Mouse (Mus musculus) kidney, postnatal 14 days (tissue): ENCODE results near the gene Ptpdc1.

Experiments
- DNase-seq: peaks from one replicate; pipeline ENCODE4 v3.0.0; 2022; ENCODE audit warnings: mixed read lengths

The Ptpdc1 gene

DNA sequence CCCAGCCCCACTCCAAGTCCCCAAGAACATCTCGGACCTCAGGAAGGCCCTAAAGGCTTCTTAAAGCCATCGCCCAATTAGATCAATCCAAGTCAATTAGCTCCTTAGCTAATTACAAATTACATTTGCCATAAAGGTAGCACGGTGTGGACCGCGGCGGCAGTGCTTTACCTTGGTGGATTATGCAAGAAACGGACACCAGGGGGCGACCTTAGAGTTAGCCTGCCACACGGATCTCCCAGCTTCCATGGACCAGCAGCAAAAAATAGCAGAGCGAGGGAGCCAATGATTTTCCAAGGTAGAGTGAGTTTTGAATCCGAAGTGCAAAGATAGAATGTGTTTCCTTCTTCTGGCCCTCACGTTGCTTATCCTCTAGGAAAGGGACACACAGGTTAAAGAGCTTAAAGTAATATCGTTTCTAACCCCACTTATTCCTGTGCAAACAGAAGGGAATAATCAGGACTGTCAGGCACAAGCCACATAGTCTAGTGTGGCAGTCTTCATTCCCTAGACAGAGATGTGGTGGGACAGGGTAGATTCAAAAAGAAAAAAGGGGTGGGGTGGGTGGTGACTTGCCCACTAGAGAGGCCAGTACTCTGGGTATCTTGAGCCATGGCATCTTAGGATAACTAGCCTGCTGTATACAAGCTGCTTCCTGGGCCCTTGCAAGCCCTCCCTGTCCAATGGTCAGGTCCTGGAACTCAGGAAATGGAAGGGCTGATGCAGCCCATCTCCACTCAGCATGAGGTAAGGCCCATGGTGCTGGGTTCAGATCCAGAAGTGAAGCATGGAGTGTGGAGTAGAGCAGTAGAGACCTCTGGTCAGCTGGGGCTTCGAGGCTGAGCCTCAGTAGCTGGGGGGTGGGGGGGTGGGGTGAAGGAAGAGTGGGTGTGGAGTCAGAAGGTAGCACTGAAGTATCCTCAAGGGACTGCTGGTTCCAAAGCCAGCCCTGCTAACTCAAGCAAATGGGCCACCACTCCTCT lies 28.6 kb upstream of the Ptpdc1 start:
- peak; percentile 76 for DNase-seq

GRCm38 (mm10) chr13:48651132-48652065 lies 25.9 kb upstream of the Ptpdc1 start:
- no peak for DNase-seq

GRCm38 (mm10) chr13:48650615-48651014 lies 25.2 kb upstream of the Ptpdc1 start:
- DNase-seq: no peak

GRCm38 (mm10) chr13:48646696-48647095 lies 21.2 kb upstream of the Ptpdc1 start:
- DNase-seq: no peak

- no peak for DNase-seq
Observed at GRCm38 (mm10) chr13:48643991-48644390, 18.5 kb upstream of the Ptpdc1 start.

DNA sequence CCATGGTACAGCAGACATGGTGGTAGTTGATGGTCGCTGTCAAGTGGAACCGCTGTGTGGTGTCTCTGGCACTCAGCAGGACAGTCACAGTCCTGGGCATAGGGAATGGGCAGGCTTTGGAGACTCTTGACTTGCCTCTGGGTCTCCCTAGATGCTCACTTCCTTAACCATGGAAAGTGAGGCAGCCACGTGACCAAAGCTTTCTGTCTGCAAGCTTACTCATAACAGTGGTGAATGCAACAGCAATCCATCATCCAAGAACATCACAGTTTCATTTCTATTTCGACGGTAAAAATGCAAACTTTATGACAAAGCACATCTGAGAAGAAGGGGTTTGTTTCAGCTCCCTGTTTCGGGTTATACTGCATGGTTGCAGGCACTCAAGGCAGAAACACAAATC lies 17.6 kb upstream of the Ptpdc1 start:
- no peak for DNase-seq

DNA sequence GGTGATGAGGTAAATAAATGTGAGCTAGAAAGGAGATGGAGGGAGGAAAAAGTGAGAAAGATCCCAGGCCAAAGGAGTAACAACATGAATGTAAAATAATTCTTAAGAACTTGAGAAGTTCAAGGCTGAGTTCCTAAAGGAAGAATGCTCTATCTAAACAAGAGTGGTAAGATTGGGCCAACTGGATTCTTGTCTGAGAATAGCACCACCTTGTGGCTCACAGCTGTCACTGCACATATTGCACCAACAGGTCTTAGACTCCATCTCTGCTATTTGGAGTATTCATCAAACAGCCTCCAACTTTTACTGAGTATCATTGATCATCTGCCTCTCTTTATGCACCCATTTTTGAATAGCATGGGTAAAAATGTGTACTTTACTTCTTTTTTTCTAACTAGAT lies 14.1 kb upstream of the Ptpdc1 start:
- DNase-seq: peak; percentile 74

- DNase-seq: peak; percentile 55
Observed at GRCm38 (mm10) chr13:48637706-48638105, 12.2 kb upstream of the Ptpdc1 start.

GRCm38 (mm10) chr13:48631691-48632090 lies 6.2 kb upstream of the Ptpdc1 start:
- no peak for DNase-seq

GRCm38 (mm10) chr13:48624968-48625398 lies 481 bp downstream of the Ptpdc1 start:
- no peak for DNase-seq

- DNase-seq: no peak
Observed at GRCm38 (mm10) chr13:48618890-48619289, 6.6 kb downstream of the Ptpdc1 start.

GRCm38 (mm10) chr13:48617774-48618173 lies 7.7 kb downstream of the Ptpdc1 start:
- peak; percentile 8 for DNase-seq

DNA sequence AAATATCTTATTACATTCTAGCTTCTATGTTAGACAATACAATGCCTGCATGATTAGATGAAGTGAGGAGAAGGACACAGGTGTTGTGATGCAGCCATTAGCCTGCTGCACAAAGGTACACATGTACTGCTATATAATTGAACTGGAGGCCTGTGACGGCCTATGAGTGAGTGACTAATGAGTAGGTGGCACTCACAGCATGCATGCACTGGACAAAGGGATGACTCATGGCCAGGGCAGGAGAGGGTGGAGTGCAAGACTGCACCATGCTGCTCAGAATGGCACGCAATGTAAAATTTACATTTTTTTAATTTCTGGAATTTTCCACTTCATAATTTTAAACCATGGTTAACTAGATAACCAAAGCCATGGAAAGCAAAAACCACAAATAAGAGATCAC lies 10.9 kb downstream of the Ptpdc1 start:
- no peak for DNase-seq

DNA sequence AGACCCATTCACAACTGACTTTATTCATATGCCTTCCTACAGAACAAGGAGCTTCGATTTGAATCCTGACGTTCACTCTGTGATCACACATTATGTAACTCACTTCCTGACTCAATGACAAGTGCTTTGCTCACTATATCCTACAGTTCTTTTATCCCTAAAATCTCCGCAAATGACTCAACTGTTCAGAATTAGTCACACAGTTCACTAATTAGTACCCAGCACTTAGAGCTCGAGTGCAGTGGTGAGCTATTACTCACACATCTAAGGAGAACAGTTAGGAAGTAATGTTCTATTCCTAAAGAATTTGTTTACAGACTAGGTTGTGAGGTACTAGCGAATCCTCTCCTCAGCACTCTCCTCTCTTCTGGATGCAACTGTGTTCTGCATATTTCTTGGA lies 16.4 kb downstream of the Ptpdc1 start:
- no peak for DNase-seq

DNA sequence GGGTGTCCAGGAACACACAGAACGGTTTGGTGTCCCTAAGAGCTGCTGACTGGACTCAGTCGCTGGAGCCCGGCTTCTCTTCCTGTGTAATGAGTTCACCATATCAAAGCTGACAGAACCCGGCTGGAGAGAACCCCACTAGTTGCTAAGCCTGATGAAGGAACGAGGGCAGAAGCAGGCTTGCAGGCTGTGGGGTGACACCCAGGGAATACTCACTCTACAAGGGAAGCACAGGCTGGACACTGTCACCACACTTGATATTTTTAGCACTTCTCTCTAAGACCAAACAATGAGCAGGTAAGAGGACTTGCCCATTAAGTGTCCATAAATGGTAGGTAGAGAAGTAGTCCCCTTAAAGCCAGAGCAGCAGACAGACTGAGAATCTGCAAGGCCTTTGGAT lies 20.9 kb downstream of the Ptpdc1 start:
- DNase-seq: no peak

- no peak for DNase-seq
Observed at GRCm38 (mm10) chr13:48603296-48603695, 22.2 kb downstream of the Ptpdc1 start.

- DNase-seq: no peak
Observed at GRCm38 (mm10) chr13:48594605-48595004, 30.9 kb downstream of the Ptpdc1 start.

DNA sequence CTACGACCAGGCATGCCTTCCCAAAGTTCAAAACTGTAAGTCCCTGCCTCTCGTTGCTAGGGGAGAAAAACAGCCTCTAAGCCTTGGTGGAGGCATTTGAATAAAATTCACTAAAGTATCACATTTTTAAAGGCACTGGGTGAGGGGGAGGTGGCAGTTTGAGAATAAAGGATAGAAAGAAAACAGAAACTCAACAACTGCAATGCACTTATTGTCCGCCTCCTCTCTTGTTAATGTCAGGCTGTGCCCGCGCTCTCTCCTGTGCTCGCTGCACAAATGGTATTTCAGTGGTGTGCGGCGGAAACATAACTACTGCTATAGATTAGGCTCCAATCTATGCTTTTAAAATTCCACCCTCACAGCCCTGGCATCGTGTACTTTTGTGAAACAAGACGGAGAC lies 31.4 kb downstream of the Ptpdc1 start:
- DNase-seq: no peak

DNA sequence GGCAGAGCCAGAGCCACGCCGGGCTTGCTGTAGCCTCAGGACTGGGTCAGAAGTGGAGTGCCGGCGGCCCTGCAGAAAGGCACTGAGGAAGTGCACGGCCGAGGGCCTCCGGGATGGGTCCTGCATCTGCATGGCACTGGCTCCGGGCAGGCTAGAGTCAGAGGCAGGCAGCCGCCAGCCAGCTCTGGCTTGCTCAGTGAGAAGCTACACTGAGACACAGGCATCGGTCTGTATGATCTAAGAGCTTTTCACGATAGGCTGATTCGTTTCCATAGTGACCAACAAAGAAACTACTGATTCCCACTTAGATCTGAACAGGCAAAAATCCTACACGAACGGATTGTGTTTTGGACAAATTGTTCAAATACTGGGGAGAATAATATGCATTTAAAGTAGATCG lies 32.3 kb downstream of the Ptpdc1 start:
- DNase-seq: no peak

GRCm38 (mm10) chr13:48590743-48591142 lies 34.7 kb downstream of the Ptpdc1 start:
- DNase-seq: no peak

- no peak for DNase-seq
Observed at GRCm38 (mm10) chr13:48587354-48587753, 38.1 kb downstream of the Ptpdc1 start.

- no peak for DNase-seq
Observed at GRCm38 (mm10) chr13:48586496-48586895, 39.0 kb downstream of the Ptpdc1 start.

DNA sequence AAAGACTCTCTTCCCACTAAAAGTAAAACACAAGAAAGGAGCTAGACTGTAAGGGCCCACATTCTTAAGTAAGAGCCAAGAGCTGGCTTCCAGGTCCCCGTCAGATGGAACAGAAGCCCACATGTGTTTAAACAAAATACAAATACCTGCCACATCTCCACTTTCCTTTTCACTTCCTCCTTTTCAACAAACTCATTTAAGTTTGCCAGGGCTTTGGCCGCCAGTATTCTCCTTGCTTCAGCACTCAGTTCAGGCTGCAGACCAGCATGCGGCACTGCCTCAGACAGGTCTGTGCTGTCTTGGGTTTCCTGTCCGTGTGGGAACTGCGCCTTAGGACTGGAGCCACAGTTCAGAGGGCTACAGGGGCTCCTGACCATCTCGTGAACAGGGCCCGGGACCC lies 39.7 kb downstream of the Ptpdc1 start:
- DNase-seq: no peak
